ENCODE assay signal across 10 mouse cellular contexts in the genomic region with DNA sequence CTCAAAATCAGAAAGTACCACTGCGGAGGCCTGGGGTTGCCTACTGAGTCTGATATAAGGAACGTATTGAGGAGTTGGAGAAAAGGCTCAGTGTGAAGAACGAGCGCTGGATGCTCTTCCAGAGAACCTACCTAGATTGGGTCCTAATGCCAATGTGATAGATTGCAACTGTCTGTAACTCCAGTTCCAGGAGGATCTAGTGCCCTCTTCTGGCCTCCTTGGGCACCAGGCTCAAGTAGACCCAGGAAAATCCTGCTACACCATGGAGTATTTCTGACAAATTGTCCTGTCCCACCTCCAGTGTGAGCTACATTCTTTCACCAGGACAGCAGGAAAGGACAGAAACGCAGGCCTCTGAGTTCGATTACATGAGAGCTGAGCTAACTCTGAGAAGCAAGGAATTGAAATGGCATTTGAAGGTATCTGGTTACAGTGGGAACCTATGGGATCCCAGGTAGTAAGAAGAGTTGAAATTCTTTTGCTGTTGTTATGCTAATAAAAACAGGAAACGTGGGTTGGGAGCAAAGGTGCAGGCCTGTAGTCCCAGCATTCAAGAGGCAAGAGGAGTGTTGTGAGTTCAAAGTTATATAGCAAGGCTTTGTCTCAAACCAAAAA. TPM values are rescaled to one million over a fixed set of nuclear protein-coding genes. Genes with fewer than 3 reads are reported as not detected.
DNase-seq lines count a peak whose midpoint lies in the region; ATAC-seq and TF ChIP-seq lines count a peak whose summit lies in the region.
"Had no signal": no experiment of that assay in that cellular context is flagged by ENCODE, and none has a peak within 500 bp of the region (broad histone marks: within the 10 kb centered on the region; RNA-seq: fewer than 3 reads in every experiment).

No protein-coding gene starts in this region.

- H3K4me2 ChIP-seq in liver, embryonic 11.5 days, result no peak overlapping the region
- H3K4me2 ChIP-seq in midbrain, embryonic 11.5 days, result no peak overlapping the region

- peak; percentile 60 to 68 for DNase-seq in cerebellum, postnatal 14 days
- peak; percentile 26 for DNase-seq in liver, adult 2 months (ENCODE audit: extremely low read depth, low read depth, low spot score)
- DNase-seq in liver, embryonic 11.5 days (ENCODE audit: low spot score), result no peak
- DNase-seq in lung, adult 2 months, result peak; percentile 23
- no peak for DNase-seq in gastrocnemius, postnatal 10 days
- DNase-seq in midbrain, embryonic 11.5 days (ENCODE audit: low spot score, missing footprints), result no peak

- no peak for TF ChIP-seq POLR2A in liver, adult 2 months (IDR thresholded peaks at IDR 0.05; ENCODE audit: extremely low read depth, insufficient read depth, low read length)
- TF ChIP-seq POLR2A in bone marrow, adult 2 months (IDR thresholded peaks at IDR 0.05; ENCODE audit: borderline replicate concordance, control insufficient read depth, low read depth, low read length), result no peak
- TF ChIP-seq POLR2A in lung, adult 2 months (IDR thresholded peaks at IDR 0.05; ENCODE audit: borderline replicate concordance, extremely low read depth, low read depth, low read length), result no peak

- no peak overlapping the region for H3K4me3 ChIP-seq in liver, adult 2 months (ENCODE audit: insufficient read depth, low read depth, low read length)
- no peak overlapping the region for H3K4me3 ChIP-seq in liver, embryonic 11.5 days (ENCODE audit: low read depth, low read length)
- no peak overlapping the region for H3K4me3 ChIP-seq in bone marrow, adult 2 months (replicated peaks; ENCODE audit: control insufficient read depth, low read depth, low read length)
- no peak overlapping the region for H3K4me3 ChIP-seq in lung, adult 2 months (replicated peaks; ENCODE audit: extremely low read depth, low read depth, low read length)
- no peak overlapping the region for H3K4me3 ChIP-seq in midbrain, embryonic 11.5 days (ENCODE audit: low read depth, low read length)

- ATAC-seq in cerebellum, adult (ENCODE audit: insufficient number of reproducible peaks, low FRiP score, low TSS enrichment), result no peak
- no peak for ATAC-seq in liver, embryonic 11.5 days (replicated peaks; ENCODE audit: low FRiP score)
- ATAC-seq in midbrain, embryonic 11.5 days (ENCODE audit: low FRiP score), result no peak

- H3K4me1 ChIP-seq in liver, adult 2 months (ENCODE audit: control insufficient read depth, insufficient read depth, low read length), result no peaks in the 10 kb centered on the region
- no peaks in the 10 kb centered on the region for H3K4me1 ChIP-seq in liver, embryonic 11.5 days (replicated peaks; ENCODE audit: control insufficient read depth, insufficient read depth, low read length)
- no peaks in the 10 kb centered on the region for H3K4me1 ChIP-seq in bone marrow, adult 2 months (ENCODE audit: control insufficient read depth, insufficient read depth, low read length)
- no peaks in the 10 kb centered on the region for H3K4me1 ChIP-seq in lung, adult 2 months (ENCODE audit: control insufficient read depth, insufficient read depth, low read length)
- H3K4me1 ChIP-seq in midbrain, embryonic 11.5 days (ENCODE audit: control insufficient read depth, insufficient read depth, low read length), result no peaks in the 10 kb centered on the region

- no peak overlapping the region for H3K9ac ChIP-seq in liver, adult 2 months (ENCODE audit: low read depth, low read length)
- H3K9ac ChIP-seq in liver, embryonic 11.5 days (ENCODE audit: low read depth, low read length), result no peak overlapping the region
- H3K9ac ChIP-seq in midbrain, embryonic 11.5 days (ENCODE audit: low read length), result no peak overlapping the region

- no peaks in the 10 kb centered on the region for H3K79me2 ChIP-seq in liver, adult 2 months (ENCODE audit: control insufficient read depth, insufficient read depth, low read length)

- WGBS in liver, adult 2 months, result 45% methylated on average over 7 of the region's 7 CpGs
- WGBS in liver, embryonic 11.5 days, result 40% methylated on average over 7 of the region's 7 CpGs
- WGBS in bone marrow, adult 2 months, result 58% methylated on average over 7 of the region's 7 CpGs
- 43% methylated on average over 7 of the region's 7 CpGs for WGBS in lung, adult 2 months
- WGBS in midbrain, embryonic 11.5 days, result 50% methylated on average over 7 of the region's 7 CpGs

- H3K36me3 ChIP-seq in liver, adult 2 months (ENCODE audit: control insufficient read depth, insufficient read depth, low read length), result no peaks in the 10 kb centered on the region
- H3K36me3 ChIP-seq in liver, embryonic 11.5 days (ENCODE audit: control insufficient read depth, insufficient read depth, low read length), result no peaks in the 10 kb centered on the region
- no peaks in the 10 kb centered on the region for H3K36me3 ChIP-seq in midbrain, embryonic 11.5 days (ENCODE audit: control insufficient read depth, insufficient read depth, low read length)
- H3K36me3 ChIP-seq: G1E had no signal

- no peaks in the 10 kb centered on the region for H3K9me3 ChIP-seq in liver, embryonic 11.5 days (ENCODE audit: control insufficient read depth, low read length)
- H3K9me3 ChIP-seq in midbrain, embryonic 11.5 days (ENCODE audit: control insufficient read depth, low read length), result no peaks in the 10 kb centered on the region
- H3K9me3 ChIP-seq: G1E had no signal

- peak; percentile 64 for TF ChIP-seq CTCF in liver, adult 2 months (IDR thresholded peaks at IDR 0.05; ENCODE audit: low read depth, low read length)
- TF ChIP-seq CTCF in bone marrow, adult 2 months (IDR thresholded peaks at IDR 0.05; ENCODE audit: control insufficient read depth, insufficient read depth, low read length), result peak; percentile 25; the same call in 1 of the 2 replicates
- TF ChIP-seq CTCF in lung, adult 2 months (IDR thresholded peaks at IDR 0.05; ENCODE audit: insufficient read depth, low read length), result peak; percentile 55

- H3K27me3 ChIP-seq in liver, adult 2 months (ENCODE audit: control insufficient read depth, insufficient read depth, low read length), result no peaks in the 10 kb centered on the region
- H3K27me3 ChIP-seq in liver, embryonic 11.5 days (replicated peaks; ENCODE audit: control insufficient read depth, insufficient read depth, low read length), result no peaks in the 10 kb centered on the region
- H3K27me3 ChIP-seq in midbrain, embryonic 11.5 days (ENCODE audit: control insufficient read depth, insufficient read depth, low read length), result no peaks in the 10 kb centered on the region

- no peak overlapping the region for H3K27ac ChIP-seq in liver, adult 2 months (replicated peaks; ENCODE audit: insufficient read depth, low read depth, low read length)
- no peak overlapping the region for H3K27ac ChIP-seq in liver, embryonic 11.5 days (ENCODE audit: low read depth, low read length)
- no peak overlapping the region for H3K27ac ChIP-seq in bone marrow, adult 2 months (ENCODE audit: control insufficient read depth, insufficient read depth, low read depth, low read length, poor library complexity)
- H3K27ac ChIP-seq in midbrain, embryonic 11.5 days (ENCODE audit: low read depth, low read length), result no peak overlapping the region

RNA-seq across cellular contexts. Expression of a gene that starts 10.4 kb away (rescaled TPM):
- total RNA-seq in liver, adult 2 months (2014; rRNA removed), result not detected in 2 replicates
- polyA plus RNA-seq in liver, adult 2 months (2012; rRNA removed), result not detected in 2 replicates
- polyA plus RNA-seq in liver, embryonic 11.5 days (2014; fragmentation: Nextera tagmentation; extraction: Ambion mirVana), result 0.31 and 1.4 TPM in 2 replicates
- not detected in 2 replicates for polyA plus RNA-seq in bone marrow, adult 2 months (2011; ENCODE audit: insufficient read depth, insufficient read length, low replicate concordance, missing spikeins)
- polyA plus RNA-seq in lung, adult 2 months (2012; rRNA removed), result 0.40 and 0.49 TPM in 2 replicates
- total RNA-seq in gastrocnemius, postnatal 10 days (2021), result under 1 TPM; 0.47 to 0.72 TPM
- polyA plus RNA-seq in midbrain, embryonic 11.5 days (2014; fragmentation: Nextera tagmentation; extraction: Ambion mirVana), result 0.11 TPM in 1 of 2 replicates, not detected in the other
- total RNA-seq: G1E had no signal
- polyA plus RNA-seq: G1E; liver, embryonic 16.5 days had no signal

RNA-seq across cellular contexts. Expression of a gene that starts 20.2 kb away (rescaled TPM):
- 4.3 and 6.0 TPM in 2 replicates for total RNA-seq in liver, adult 2 months (2014; rRNA removed)
- 3.4 and 3.6 TPM in 2 replicates for polyA plus RNA-seq in liver, adult 2 months (2012; rRNA removed)
- polyA plus RNA-seq in liver, embryonic 11.5 days (2014; fragmentation: Nextera tagmentation; extraction: Ambion mirVana), result 14.0 and 17.7 TPM in 2 replicates
- 2.1 and 16.1 TPM in 2 replicates for polyA plus RNA-seq in bone marrow, adult 2 months (2011; ENCODE audit: insufficient read depth, insufficient read length, low replicate concordance, missing spikeins)
- polyA plus RNA-seq in lung, adult 2 months (2012; rRNA removed), result 2.1 and 3.3 TPM in 2 replicates
- total RNA-seq in gastrocnemius, postnatal 10 days (2021), result 1 to 10 TPM; 8.7 to 9.5 TPM
- polyA plus RNA-seq in midbrain, embryonic 11.5 days (2014; fragmentation: Nextera tagmentation; extraction: Ambion mirVana), result 7.5 and 7.9 TPM in 2 replicates

RNA-seq across cellular contexts. Expression of a gene that starts 20.3 kb away (rescaled TPM):
- total RNA-seq in liver, adult 2 months (2014; rRNA removed), result 104 and 130 TPM in 2 replicates
- 78.2 and 79.7 TPM in 2 replicates for polyA plus RNA-seq in liver, adult 2 months (2012; rRNA removed)
- 694 and 747 TPM in 2 replicates for polyA plus RNA-seq in liver, embryonic 11.5 days (2014; fragmentation: Nextera tagmentation; extraction: Ambion mirVana)
- polyA plus RNA-seq in bone marrow, adult 2 months (2011; ENCODE audit: insufficient read depth, insufficient read length, low replicate concordance, missing spikeins), result 63.5 and 81.0 TPM in 2 replicates
- polyA plus RNA-seq in lung, adult 2 months (2012; rRNA removed), result 59.5 and 77.6 TPM in 2 replicates
- 100 to 1,000 TPM; 177 to 190 TPM for total RNA-seq in gastrocnemius, postnatal 10 days (2021)
- 746 and 783 TPM in 2 replicates for polyA plus RNA-seq in midbrain, embryonic 11.5 days (2014; fragmentation: Nextera tagmentation; extraction: Ambion mirVana)

RNA-seq across cellular contexts. Expression of a gene that starts 22.1 kb away (rescaled TPM):
- 11.9 and 24.6 TPM in 2 replicates for total RNA-seq in liver, adult 2 months (2014; rRNA removed)
- 30.5 and 50.3 TPM in 2 replicates for polyA plus RNA-seq in liver, adult 2 months (2012; rRNA removed)
- polyA plus RNA-seq in liver, embryonic 11.5 days (2014; fragmentation: Nextera tagmentation; extraction: Ambion mirVana), result 16.3 and 19.5 TPM in 2 replicates
- polyA plus RNA-seq in bone marrow, adult 2 months (2011; ENCODE audit: insufficient read depth, insufficient read length, low replicate concordance, missing spikeins), result not detected in 2 replicates
- polyA plus RNA-seq in lung, adult 2 months (2012; rRNA removed), result 8.2 and 14.5 TPM in 2 replicates
- not detected for total RNA-seq in gastrocnemius, postnatal 10 days (2021)
- 0.15 TPM in 1 of 2 replicates, not detected in the other for polyA plus RNA-seq in midbrain, embryonic 11.5 days (2014; fragmentation: Nextera tagmentation; extraction: Ambion mirVana)
- total RNA-seq: G1E had no signal
- polyA plus RNA-seq: G1E had no signal

RNA-seq across cellular contexts. Expression of a gene that starts 48.2 kb away (rescaled TPM):
- 17.8 and 26.6 TPM in 2 replicates for total RNA-seq in liver, adult 2 months (2014; rRNA removed)
- 136 and 154 TPM in 2 replicates for polyA plus RNA-seq in liver, adult 2 months (2012; rRNA removed)
- 111 and 113 TPM in 2 replicates for polyA plus RNA-seq in liver, embryonic 11.5 days (2014; fragmentation: Nextera tagmentation; extraction: Ambion mirVana)
- polyA plus RNA-seq in bone marrow, adult 2 months (2011; ENCODE audit: insufficient read depth, insufficient read length, low replicate concordance, missing spikeins), result 18.0 and 79.0 TPM in 2 replicates
- 148 and 183 TPM in 2 replicates for polyA plus RNA-seq in lung, adult 2 months (2012; rRNA removed)
- total RNA-seq in gastrocnemius, postnatal 10 days (2021), result 10 to 100 TPM; 48.2 to 52.1 TPM
- 70.2 and 73.7 TPM in 2 replicates for polyA plus RNA-seq in midbrain, embryonic 11.5 days (2014; fragmentation: Nextera tagmentation; extraction: Ambion mirVana)

Comparison
In these comparisons a context has a peak if more than half of its experiments do, and no peak if none do; other contexts are left out.
1. DNase-seq: peak in cerebellum, postnatal 14 days (2 of 2), liver, adult 2 months (single experiment) and lung, adult 2 months (single experiment); none in liver, embryonic 11.5 days (single experiment), gastrocnemius, postnatal 10 days (single experiment) and midbrain, embryonic 11.5 days (single experiment).
2. Peak in every context shown above with its lines, with median percentiles within 50 percentile points of each other: CTCF ChIP-seq.